Mouse (Mus musculus) G1E (cell line): ENCODE measurements around the gene Mipol1. TPM values are rescaled to one million over a fixed set of nuclear protein-coding genes. Genes with fewer than 3 reads are reported as not detected.

Source experiments
- ATAC-seq: 2 replicates; pipeline ENCODE4 v1.8.0; 2016; ENCODE audit warnings: mild to moderate bottlenecking; ENCODE audit not compliant: insufficient number of reproducible peaks, poor library complexity, low FRiP score, severe bottlenecking; ENCODE audit errors: extremely low read depth
- DNase-seq: peaks from one replicate; pipeline ENCODE4 v3.0.0; 2012; ENCODE audit warnings: low spot score
- H3K27me3 ChIP-seq: 2 replicates; pipeline ENCODE4 v1.6.1; 2012; ENCODE audit warnings: mild to moderate bottlenecking, low read length, inconsistent platforms; ENCODE audit not compliant: insufficient read depth
- H3K36me3 ChIP-seq: replicated peaks from 2 replicates; pipeline ENCODE3; 2012; ENCODE audit warnings: mild to moderate bottlenecking, inconsistent platforms
- H3K4me1 ChIP-seq: 2 replicates; pipeline ENCODE4 v1.6.1; 2012; ENCODE audit warnings: low read depth, low read length, inconsistent platforms, mixed read lengths; ENCODE audit not compliant: insufficient read depth
- H3K4me3 ChIP-seq: 2 replicates; pipeline ENCODE4 v1.5.1; 2012; ENCODE audit warnings: low read depth, mild to moderate bottlenecking, inconsistent platforms, low read length, moderate library complexity, mixed read lengths
- H3K9me3 ChIP-seq: replicated peaks from 2 replicates; pipeline ENCODE4 v1.6.1; 2012; ENCODE audit warnings: inconsistent platforms
- CTCF ChIP-seq: IDR thresholded peaks from 2 replicates; pipeline ENCODE4 v1.5.1; 2012; ENCODE audit warnings: low read depth, low read length, inconsistent platforms, mixed read lengths
- GATA1 ChIP-seq: IDR thresholded peaks from 2 replicates; pipeline ENCODE4 v1.6.1; 2012; ENCODE audit warnings: borderline replicate concordance, low read length, inconsistent platforms, mixed read lengths
- GATA2 ChIP-seq: IDR thresholded peaks from 2 replicates; pipeline ENCODE4 v1.6.1; 2012; ENCODE audit warnings: low read depth, low read length, inconsistent platforms, borderline replicate concordance
- POLR2AphosphoS5 ChIP-seq: IDR thresholded peaks from 2 replicates; pipeline ENCODE4 v1.6.1; 2012; ENCODE audit warnings: low read depth, low read length, inconsistent platforms; ENCODE audit not compliant: insufficient replicate concordance
- TAL1 ChIP-seq: conservative IDR thresholded peaks from 2 replicates; pipeline ENCODE4 v1.6.1; 2012; ENCODE audit warnings: low read depth, low read length, inconsistent platforms, mixed read lengths
- polyA plus RNA-seq: library from polyadenylated mRNA; stranded (reverse); fragments of >175 nt; gene quantifications from 2 replicates; pipeline ENCODE4 v1.2.3, GENCODE M21; 2012
- total RNA-seq, 2 experiments: library from RNA; stranded (forward) in 1 of 2; stranded (reverse) in 1 of 2; fragments of 200-1000 nt in 1 of 2; fragments of >200 nt in 1 of 2; fragmentation: Nextera tagmentation in 1 of 2; gene quantifications; 2 replicates each; pipeline ENCODE4 v1.2.3; 2014 to 2017

The Mipol1 gene
- total and polyA plus RNA-seq, 3 experiments, result 5.2 to 49.7 (median 23.7) TPM

GRCm38 (mm10) chr12:57371790-57372547, 141.7 kb downstream of the Mipol1 start:
- H3K36me3 ChIP-seq, result peaks cover 11% of the 10 kb centered on the region
- no peak for DNase-seq
- 0 out of 2 replicates have a peak, but pooled peaks cover 3% of the 10 kb centered on the region for H3K4me1 ChIP-seq
- no peaks in the 10 kb centered on the region for H3K27me3 ChIP-seq
- TF ChIP-seq POLR2AphosphoS5 (no peak), GATA1 (no peak)
- no peaks in the 10 kb centered on the region for H3K9me3 ChIP-seq
- H3K4me3 ChIP-seq, result no peak overlapping the region
- ATAC-seq, result no peak; the same call in 1 of the 2 replicates

DNA sequence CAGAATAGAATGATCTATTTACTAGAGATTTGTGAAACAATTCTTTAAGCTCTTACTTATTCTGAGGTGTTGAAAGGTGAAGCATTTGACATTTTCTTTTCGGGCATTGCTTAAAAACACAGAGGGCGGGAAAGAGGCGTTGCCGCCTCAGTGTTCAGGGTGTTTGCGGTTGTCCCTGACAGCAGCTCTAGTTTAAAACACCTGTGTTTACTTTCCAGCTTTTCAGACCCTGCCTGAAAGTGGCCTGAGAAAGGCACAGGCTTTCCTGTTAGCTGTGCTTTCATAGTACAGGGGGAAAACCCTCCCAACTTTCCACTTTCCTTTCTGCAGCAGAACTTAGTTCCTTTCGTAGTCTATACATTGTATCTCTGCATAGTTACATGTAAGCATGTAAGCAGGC, 152.6 kb downstream of the Mipol1 start:
- Histone ChIP-seq H3K9me3 (no peaks in the 10 kb centered on the region), H3K4me3 (no peak overlapping the region), H3K27me3 (no peaks in the 10 kb centered on the region), H3K36me3 (peaks cover 2% of the 10 kb centered on the region), H3K4me1 (no peaks in the 10 kb centered on the region)
- ATAC-seq (no peak), DNase-seq (no peak)
- TF ChIP-seq TAL1 (no peak), POLR2AphosphoS5 (no peak), GATA2 (no peak), GATA1 (no peak), CTCF (no peak)

- TF ChIP-seq GATA2 (no peak), POLR2AphosphoS5 (no peak), CTCF (no peak), TAL1 (no peak), GATA1 (no peak)
- H3K9me3 ChIP-seq, result no peaks in the 10 kb centered on the region
- no peak overlapping the region for H3K4me3 ChIP-seq
- no peaks in the 10 kb centered on the region for H3K4me1 ChIP-seq
- DNase-seq (no peak), ATAC-seq (no peak)
- no peaks in the 10 kb centered on the region for H3K27me3 ChIP-seq
- H3K36me3 ChIP-seq, result no peaks in the 10 kb centered on the region
Measured at GRCm38 (mm10) chr12:57387588-57388292, 157.5 kb downstream of the Mipol1 start.

DNA sequence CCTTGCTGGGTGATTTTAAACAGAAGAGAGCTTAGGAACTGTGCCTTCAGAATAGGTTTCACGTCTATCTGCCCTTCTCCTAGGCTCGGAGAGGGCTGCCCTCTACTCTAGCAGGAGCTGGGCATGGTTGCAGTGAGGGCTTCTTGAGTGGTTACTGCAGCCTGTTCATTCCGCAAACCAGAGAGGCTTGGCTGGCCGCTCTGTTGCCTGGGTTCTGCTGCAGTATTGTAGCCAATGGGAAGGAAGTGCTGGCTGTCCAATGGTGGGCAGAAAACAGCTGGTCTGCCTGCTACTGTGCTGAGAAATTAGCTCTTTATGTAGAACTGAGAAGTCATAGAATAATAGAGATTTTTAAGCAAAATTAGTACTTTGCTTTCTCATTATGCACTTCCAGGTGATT, 169.3 kb downstream of the Mipol1 start:
- no peaks in the 10 kb centered on the region for H3K27me3 ChIP-seq
- no peaks in the 10 kb centered on the region for H3K36me3 ChIP-seq
- no peaks in the 10 kb centered on the region for H3K4me1 ChIP-seq
- no peak for ATAC-seq
- H3K4me3 ChIP-seq, result no peak overlapping the region
- TF ChIP-seq GATA2, result no peak
- no peaks in the 10 kb centered on the region for H3K9me3 ChIP-seq
- no peak for DNase-seq

DNA sequence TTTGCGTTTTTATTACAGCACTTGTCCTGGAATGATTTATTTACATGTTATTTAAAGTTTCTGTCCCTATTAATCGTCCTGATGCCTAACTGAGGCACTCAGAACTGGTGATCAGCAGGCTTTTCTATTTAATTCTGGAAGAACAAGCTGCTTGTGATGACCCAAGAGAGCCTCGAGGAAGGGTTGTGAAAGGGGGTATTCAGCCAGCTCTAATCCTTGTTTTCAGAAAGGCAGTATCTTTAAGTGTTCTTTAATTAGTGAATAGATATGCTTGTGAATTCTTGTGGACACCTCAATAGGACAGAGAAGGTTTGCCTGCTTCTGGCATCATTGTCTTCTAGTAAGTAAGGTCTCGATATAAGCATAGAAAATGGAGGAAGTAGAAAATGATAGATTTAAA, 170.0 kb downstream of the Mipol1 start:
- DNase-seq (no peak), ATAC-seq (no peak)

GRCm38 (mm10) chr12:57401126-57401525, 170.9 kb downstream of the Mipol1 start:
- Histone ChIP-seq H3K27me3 (no peaks in the 10 kb centered on the region), H3K9me3 (no peaks in the 10 kb centered on the region), H3K4me1 (no peaks in the 10 kb centered on the region), H3K36me3 (no peaks in the 10 kb centered on the region), H3K4me3 (no peak overlapping the region)
- DNase-seq (no peak), ATAC-seq (no peak)
- TF ChIP-seq POLR2AphosphoS5 (no peak), GATA1 (no peak), CTCF (no peak), GATA2 (no peak), TAL1 (no peak)

More for the DNA sequence above, 170.0 kb downstream of the Mipol1 start:
- Histone ChIP-seq H3K4me1 (no peaks in the 10 kb centered on the region), H3K27me3 (no peaks in the 10 kb centered on the region), H3K9me3 (no peaks in the 10 kb centered on the region), H3K36me3 (no peaks in the 10 kb centered on the region), H3K4me3 (no peak overlapping the region)
- TF ChIP-seq TAL1, result no peak

DNA sequence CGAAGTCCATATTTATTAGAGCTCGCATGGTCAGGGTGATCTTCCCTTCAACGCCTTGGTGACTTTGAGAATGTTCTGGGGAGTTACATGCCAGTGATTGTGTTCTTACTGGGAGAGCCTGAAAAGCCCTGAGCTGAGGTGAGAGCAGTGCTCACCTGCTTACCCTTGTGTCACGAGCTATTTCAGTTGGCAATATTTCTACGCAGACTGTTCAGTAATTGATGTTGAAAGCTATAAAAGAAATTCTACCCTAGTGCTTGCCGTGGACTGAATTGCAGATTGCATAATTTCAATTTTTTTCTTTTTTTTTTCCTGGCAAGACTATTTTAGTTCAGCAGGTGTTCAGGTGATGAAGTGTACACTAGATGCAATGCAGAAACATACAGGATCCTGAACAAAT, 172.1 kb downstream of the Mipol1 start:
- Histone ChIP-seq H3K27me3 (no peaks in the 10 kb centered on the region), H3K9me3 (no peaks in the 10 kb centered on the region), H3K36me3 (no peaks in the 10 kb centered on the region), H3K4me3 (no peak overlapping the region), H3K4me1 (no peaks in the 10 kb centered on the region)
- TF ChIP-seq GATA2 (no peak), TAL1 (no peak), GATA1 (no peak), CTCF (no peak), POLR2AphosphoS5 (no peak)
- ATAC-seq (no peak), DNase-seq (no peak)
